Mouse (Mus musculus): Measurements from ENCODE around the gene Cryzl1. TPM values are rescaled to one million over a fixed set of nuclear protein-coding genes. Genes with fewer than 3 reads are reported as not detected.

The Cryzl1 gene
- polyA plus RNA-seq, 1 experiment from 2014 or later: 71.7 TPM

DNA sequence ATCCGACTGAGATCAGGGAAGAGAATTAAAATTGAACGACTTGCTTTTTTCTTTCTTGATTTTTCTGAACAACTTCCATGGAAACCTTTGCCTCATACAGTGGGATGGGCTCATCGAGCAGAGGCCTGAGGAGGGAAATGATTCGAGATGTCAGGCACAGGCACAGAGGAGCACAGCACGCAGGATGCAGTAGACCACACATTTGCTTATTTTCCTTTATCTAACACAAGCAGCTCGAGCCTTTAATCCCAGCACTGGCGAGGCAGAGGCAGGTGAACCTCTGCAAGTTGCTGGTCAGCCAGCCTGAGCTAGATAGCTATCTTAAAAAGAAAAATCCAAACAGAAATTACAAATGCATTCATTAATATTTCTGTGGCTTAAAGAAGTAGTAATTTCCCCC is 39.0 kb downstream of the Cryzl1 start:
- Histone ChIP-seq H3K9me3 (ENCODE audit: control insufficient read depth, low read length) (no peaks in the 10 kb centered on the region), H3K4me3 (ENCODE audit: low read depth, low read length) (no peak overlapping the region), H3K4me1 (ENCODE audit: control insufficient read depth, insufficient read depth, low read length) (no peaks in the 10 kb centered on the region), H3K4me2 (ENCODE audit: low read depth, severe bottlenecking) (peak overlapping the region; percentile 3; the same call in 1 of the 2 replicates), H3K36me3 (ENCODE audit: control insufficient read depth, insufficient read depth, low read length) (peaks cover 3% of the 10 kb centered on the region; the same call in 1 of the 2 replicates), H3K27me3 (ENCODE audit: control insufficient read depth, insufficient read depth, low read length) (no peaks in the 10 kb centered on the region), H3K27ac (replicated peaks; ENCODE audit: low read depth, low read length) (no peak overlapping the region), H3K9ac (ENCODE audit: low read length) (no peak overlapping the region)
- no peak for ATAC-seq (ENCODE audit: insufficient number of reproducible peaks, low FRiP score, low TSS enrichment, low read depth)
- 53% methylated on average over 7 of the region's 7 CpGs for WGBS
- no peak for DNase-seq (ENCODE audit: low spot score)

DNA sequence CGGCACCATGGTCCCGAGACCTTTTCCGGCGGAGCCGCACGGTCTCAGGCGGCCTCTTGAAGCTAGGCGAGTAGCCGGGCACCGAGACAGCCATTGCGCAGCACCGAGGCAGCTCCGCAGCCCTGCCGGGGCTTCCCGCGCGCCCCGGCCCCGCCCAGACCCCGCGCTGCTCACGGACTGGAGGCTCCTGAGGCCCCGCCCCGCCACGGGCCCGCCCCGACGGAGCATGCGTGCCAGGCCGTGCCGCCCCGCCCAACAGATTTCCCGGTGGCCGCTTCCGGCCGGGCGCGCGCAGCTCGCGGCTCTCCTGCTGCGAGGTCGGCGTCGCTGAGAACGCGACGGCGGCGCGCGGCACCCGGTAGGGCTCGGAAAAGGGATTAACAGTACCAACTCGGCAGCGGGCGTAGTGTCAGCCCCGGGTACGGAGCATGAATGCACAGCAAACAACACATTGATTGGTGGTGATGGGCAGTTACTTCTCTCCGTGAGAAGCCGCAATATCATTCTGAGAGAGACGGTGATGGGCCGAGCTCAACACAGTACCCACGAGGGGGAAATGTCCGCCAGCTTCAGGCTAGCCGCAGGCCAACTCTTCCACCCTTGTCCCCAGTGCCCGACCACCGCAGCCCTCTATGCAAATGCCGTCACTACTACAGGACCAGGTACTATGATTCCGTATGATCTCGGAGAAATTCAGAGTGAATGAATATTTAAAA is 40.0 kb downstream of the Cryzl1 start, which contains the start of gene Donson:
Donson (minus strand) TSS at position 152 of the 716 bp plus-strand sequence.
- ATAC-seq (ENCODE audit: insufficient number of reproducible peaks, low FRiP score, low TSS enrichment, low read depth): peak; percentile 98
- H3K9ac ChIP-seq (ENCODE audit: low read length): peak within 1 kb of the TSS; percentile 94

DNA sequence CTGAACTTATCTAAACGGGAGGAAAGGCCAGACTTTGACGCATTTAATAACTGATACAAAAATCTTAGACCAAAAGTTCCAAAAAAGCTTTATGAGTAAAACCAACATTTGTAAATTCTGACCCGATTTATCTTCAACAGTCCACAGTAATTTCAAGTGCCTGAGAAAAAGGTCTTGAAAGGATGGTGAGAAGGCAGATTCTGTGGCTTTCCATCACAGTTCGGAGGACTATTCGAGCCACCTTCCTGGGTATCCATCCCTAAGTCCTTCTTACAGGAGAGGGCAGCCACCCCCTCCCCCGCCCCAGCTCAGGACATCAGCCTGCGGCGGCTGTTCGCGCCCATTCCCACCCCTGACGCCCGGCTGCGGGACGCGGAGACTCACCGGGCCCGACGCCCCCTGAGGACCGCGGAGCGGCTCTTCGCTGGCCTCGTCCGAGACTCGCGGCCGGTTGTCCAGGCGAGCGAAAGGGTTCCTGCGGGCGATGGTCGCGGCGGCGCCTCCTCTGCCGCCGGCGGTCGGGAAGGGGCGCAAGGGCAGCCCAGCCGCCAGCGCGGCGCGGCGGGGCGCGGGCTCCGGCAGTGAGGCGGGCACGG is 40.7 kb downstream of the Cryzl1 start:
- H3K4me3 ChIP-seq (ENCODE audit: low read depth, low read length): peak overlapping the region; percentile 64
- no peak overlapping the region for H3K27ac ChIP-seq (replicated peaks; ENCODE audit: low read depth, low read length)
- peak overlapping the region; percentile 94 for H3K9ac ChIP-seq (ENCODE audit: low read length)
- peaks cover 6% of the 10 kb centered on the region for H3K36me3 ChIP-seq (ENCODE audit: control insufficient read depth, insufficient read depth, low read length)
- no peaks in the 10 kb centered on the region for H3K4me1 ChIP-seq (ENCODE audit: control insufficient read depth, insufficient read depth, low read length)
- ATAC-seq (ENCODE audit: insufficient number of reproducible peaks, low FRiP score, low TSS enrichment, low read depth) (peak; percentile 68), DNase-seq (ENCODE audit: low spot score) (no peak)
- 1% methylated on average over 41 of the region's 51 CpGs for WGBS
- H3K9me3 ChIP-seq (ENCODE audit: control insufficient read depth, low read length): no peaks in the 10 kb centered on the region
- no peaks in the 10 kb centered on the region for H3K27me3 ChIP-seq (ENCODE audit: control insufficient read depth, insufficient read depth, low read length)
- peak overlapping the region; percentile 76 for H3K4me2 ChIP-seq (ENCODE audit: low read depth, severe bottlenecking)

More for the DNA sequence above, 40.0 kb downstream of the Cryzl1 start, which contains the start of gene Donson:
- no peaks in the 10 kb centered on the region for H3K9me3 ChIP-seq (ENCODE audit: control insufficient read depth, low read length)
- H3K4me3 ChIP-seq (ENCODE audit: low read depth, low read length): peak within 1 kb of the TSS; percentile 64
- peaks cover 6% of the 10 kb centered on the region for H3K36me3 ChIP-seq (ENCODE audit: control insufficient read depth, insufficient read depth, low read length)
- under 1% methylated on average over 60 of the region's 71 CpGs for WGBS
- H3K27me3 ChIP-seq (ENCODE audit: control insufficient read depth, insufficient read depth, low read length): no peaks in the 10 kb centered on the region
- peak; percentile 93 for DNase-seq (ENCODE audit: low spot score)
- H3K4me1 ChIP-seq (ENCODE audit: control insufficient read depth, insufficient read depth, low read length): no peaks in the 10 kb centered on the region
- H3K27ac ChIP-seq (replicated peaks; ENCODE audit: low read depth, low read length): no peak within 1 kb of the TSS; the same call in 1 of the 2 replicates
- H3K4me2 ChIP-seq (ENCODE audit: low read depth, severe bottlenecking): peak within 1 kb of the TSS; percentile 76

DNA sequence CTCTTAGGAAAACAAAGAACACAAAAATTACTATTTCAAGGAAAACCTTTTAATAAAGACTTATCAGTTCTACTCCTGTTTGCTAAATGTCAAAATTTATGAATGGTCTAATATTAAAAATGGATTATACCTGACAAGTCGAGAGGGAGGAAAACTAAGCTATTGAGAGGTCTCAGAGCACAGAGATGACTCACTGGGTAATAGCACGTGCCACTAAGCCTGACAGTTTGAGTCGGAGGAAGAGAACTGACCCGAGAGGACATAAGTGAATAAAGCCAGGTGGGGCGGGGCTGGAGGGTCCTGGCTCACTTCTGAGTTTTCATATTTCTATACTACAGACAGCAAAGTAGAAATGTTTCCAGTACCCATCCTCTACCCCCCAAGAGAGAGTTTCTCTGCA is 42.4 kb downstream of the Cryzl1 start:
- WGBS: 87% methylated on average over 5 of the region's 5 CpGs
- Histone ChIP-seq H3K4me3 (ENCODE audit: low read depth, low read length) (no peak overlapping the region), H3K4me2 (ENCODE audit: low read depth, severe bottlenecking) (no peak overlapping the region), H3K27ac (replicated peaks; ENCODE audit: low read depth, low read length) (no peak overlapping the region), H3K9ac (ENCODE audit: low read length) (no peak overlapping the region), H3K36me3 (ENCODE audit: control insufficient read depth, insufficient read depth, low read length) (peaks cover 10% of the 10 kb centered on the region), H3K27me3 (ENCODE audit: control insufficient read depth, insufficient read depth, low read length) (no peaks in the 10 kb centered on the region), H3K9me3 (ENCODE audit: control insufficient read depth, low read length) (no peaks in the 10 kb centered on the region), H3K4me1 (ENCODE audit: control insufficient read depth, insufficient read depth, low read length) (no peaks in the 10 kb centered on the region)
- ATAC-seq (ENCODE audit: insufficient number of reproducible peaks, low FRiP score, low TSS enrichment, low read depth) (no peak), DNase-seq (ENCODE audit: low spot score) (no peak)

DNA sequence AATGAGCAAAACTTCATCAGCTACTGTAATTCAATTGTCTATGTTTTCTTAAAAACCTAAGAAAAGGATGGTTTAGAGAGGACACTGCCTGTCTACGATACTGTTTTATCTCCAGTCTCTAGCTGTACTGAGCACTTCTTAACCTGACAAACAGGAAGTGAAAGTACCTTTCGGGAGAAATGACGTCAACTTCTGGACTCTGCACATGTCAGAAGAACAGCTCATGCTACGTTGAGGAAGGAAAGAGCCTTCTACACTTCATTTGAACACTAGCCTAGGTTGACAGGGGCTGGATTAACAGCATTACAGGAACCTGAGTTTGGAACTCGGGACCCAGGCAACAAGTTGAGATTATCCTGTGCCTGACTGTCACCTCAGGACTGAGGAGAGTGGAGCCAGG is 43.2 kb downstream of the Cryzl1 start:
- no peak overlapping the region for H3K4me2 ChIP-seq (ENCODE audit: low read depth, severe bottlenecking)
- H3K27ac ChIP-seq (replicated peaks; ENCODE audit: low read depth, low read length): no peak overlapping the region
- no peaks in the 10 kb centered on the region for H3K27me3 ChIP-seq (ENCODE audit: control insufficient read depth, insufficient read depth, low read length)
- no peaks in the 10 kb centered on the region for H3K9me3 ChIP-seq (ENCODE audit: control insufficient read depth, low read length)
- DNase-seq (ENCODE audit: low spot score): no peak
- 89% methylated on average over 5 of the region's 5 CpGs for WGBS
- no peaks in the 10 kb centered on the region for H3K4me1 ChIP-seq (ENCODE audit: control insufficient read depth, insufficient read depth, low read length)
- no peak overlapping the region for H3K9ac ChIP-seq (ENCODE audit: low read length)
- H3K36me3 ChIP-seq (ENCODE audit: control insufficient read depth, insufficient read depth, low read length): peaks cover 14% of the 10 kb centered on the region
- no peak for ATAC-seq (ENCODE audit: insufficient number of reproducible peaks, low FRiP score, low TSS enrichment, low read depth)
- H3K4me3 ChIP-seq (ENCODE audit: low read depth, low read length): no peak overlapping the region

DNA sequence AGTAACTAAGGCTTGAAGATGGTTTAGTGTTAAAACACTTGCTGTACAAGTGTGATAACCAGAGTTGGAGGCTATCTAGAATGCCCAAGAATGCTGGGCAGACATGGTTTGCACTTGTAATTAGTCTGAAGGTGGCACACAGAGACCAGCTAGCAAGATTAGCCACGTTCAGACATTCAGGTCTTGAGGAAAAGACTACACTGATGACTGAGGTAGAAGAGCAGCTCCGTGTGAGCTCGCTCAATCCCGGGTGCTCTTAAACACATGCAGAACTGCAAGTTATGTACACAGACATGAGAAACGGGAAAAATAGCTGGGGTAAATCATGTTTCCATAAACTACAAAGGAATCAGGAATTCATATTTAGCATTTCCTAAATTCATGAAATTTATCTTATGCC is 48.1 kb downstream of the Cryzl1 start:
- no peak overlapping the region for H3K4me2 ChIP-seq (ENCODE audit: low read depth, severe bottlenecking)
- H3K4me3 ChIP-seq (ENCODE audit: low read depth, low read length): no peak overlapping the region
- 85% methylated on average over 5 of the region's 5 CpGs for WGBS
- H3K9ac ChIP-seq (ENCODE audit: low read length): no peak overlapping the region
- no peaks in the 10 kb centered on the region for H3K27me3 ChIP-seq (ENCODE audit: control insufficient read depth, insufficient read depth, low read length)
- DNase-seq (ENCODE audit: low spot score) (no peak), ATAC-seq (ENCODE audit: insufficient number of reproducible peaks, low FRiP score, low TSS enrichment, low read depth) (no peak)
- H3K9me3 ChIP-seq (ENCODE audit: control insufficient read depth, low read length): no peaks in the 10 kb centered on the region
- no peak overlapping the region for H3K27ac ChIP-seq (replicated peaks; ENCODE audit: low read depth, low read length)
- H3K4me1 ChIP-seq (ENCODE audit: control insufficient read depth, insufficient read depth, low read length): no peaks in the 10 kb centered on the region
- H3K36me3 ChIP-seq (ENCODE audit: control insufficient read depth, insufficient read depth, low read length): peaks cover 23% of the 10 kb centered on the region

DNA sequence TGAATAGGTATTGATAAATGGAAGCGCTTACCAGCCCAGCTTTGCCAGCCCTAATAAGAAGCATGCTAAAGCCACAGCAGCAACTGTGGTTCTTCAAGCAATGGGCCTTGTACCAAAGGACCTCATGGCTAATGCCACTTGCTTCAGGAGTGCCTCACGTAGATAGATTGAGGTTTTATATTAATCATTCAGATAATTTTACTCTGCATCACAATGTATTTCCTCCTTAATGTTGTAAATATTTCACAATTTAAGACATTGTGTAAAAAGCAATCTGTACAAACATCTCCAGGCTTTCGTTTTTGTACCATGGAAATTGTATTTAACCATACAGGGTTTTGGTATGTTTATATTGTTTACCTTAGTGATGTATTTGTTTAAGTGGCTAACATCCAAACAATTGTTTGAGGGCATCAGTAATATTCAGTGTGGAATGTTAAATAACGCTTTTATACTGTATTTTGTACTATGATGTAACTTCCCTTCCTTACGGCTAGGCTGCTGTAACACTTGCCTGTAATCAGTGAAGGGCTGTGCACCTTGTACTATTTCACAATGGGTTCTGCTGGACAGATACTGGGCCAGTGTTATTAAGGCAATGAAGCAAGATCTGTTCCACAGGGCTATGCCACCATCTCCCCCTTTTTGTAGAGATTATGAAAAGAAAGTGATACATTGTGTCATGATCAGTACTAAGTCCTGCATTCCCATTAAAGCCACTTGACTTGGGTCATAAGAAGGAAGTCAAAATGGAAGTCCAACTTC is 50.4 kb downstream of the Cryzl1 start:
- no peak for DNase-seq (ENCODE audit: low spot score)
- Histone ChIP-seq H3K36me3 (ENCODE audit: control insufficient read depth, insufficient read depth, low read length) (peaks cover 27% of the 10 kb centered on the region), H3K9me3 (ENCODE audit: control insufficient read depth, low read length) (no peaks in the 10 kb centered on the region), H3K4me3 (ENCODE audit: low read depth, low read length) (no peak overlapping the region), H3K4me2 (ENCODE audit: low read depth, severe bottlenecking) (no peak overlapping the region), H3K27me3 (ENCODE audit: control insufficient read depth, insufficient read depth, low read length) (no peaks in the 10 kb centered on the region), H3K27ac (replicated peaks; ENCODE audit: low read depth, low read length) (no peak overlapping the region), H3K4me1 (ENCODE audit: control insufficient read depth, insufficient read depth, low read length) (no peaks in the 10 kb centered on the region), H3K9ac (ENCODE audit: low read length) (no peak overlapping the region)
- 90% methylated on average over 5 of the region's 5 CpGs for WGBS
- no peak for ATAC-seq (ENCODE audit: insufficient number of reproducible peaks, low FRiP score, low TSS enrichment, low read depth)

DNA sequence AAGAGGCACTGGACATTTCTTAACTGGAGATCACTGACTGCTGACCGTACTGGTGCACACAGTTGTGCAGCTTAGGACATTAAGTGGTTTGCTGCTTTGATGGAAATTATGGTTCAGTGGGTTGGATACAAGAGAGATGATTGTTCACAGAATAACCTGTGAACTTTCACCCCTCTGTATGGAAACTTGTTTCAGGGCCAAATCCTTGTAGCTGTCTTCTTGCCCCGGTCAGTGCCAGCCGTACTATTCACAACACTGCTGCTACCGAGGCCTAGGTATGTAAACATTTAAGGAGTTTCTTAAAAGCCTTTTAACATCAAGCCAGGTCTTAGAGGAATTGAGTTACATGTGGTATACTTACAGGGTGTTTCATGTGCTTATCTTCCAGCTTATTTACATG is 54.3 kb downstream of the Cryzl1 start:
- no peak for ATAC-seq (ENCODE audit: insufficient number of reproducible peaks, low FRiP score, low TSS enrichment, low read depth)
- H3K4me3 ChIP-seq (ENCODE audit: low read depth, low read length): no peak overlapping the region

More for the DNA sequence above, 54.3 kb downstream of the Cryzl1 start:
- Histone ChIP-seq H3K4me1 (ENCODE audit: control insufficient read depth, insufficient read depth, low read length) (no peaks in the 10 kb centered on the region), H3K9ac (ENCODE audit: low read length) (no peak overlapping the region), H3K27me3 (ENCODE audit: control insufficient read depth, insufficient read depth, low read length) (no peaks in the 10 kb centered on the region), H3K4me2 (ENCODE audit: low read depth, severe bottlenecking) (no peak overlapping the region), H3K36me3 (ENCODE audit: control insufficient read depth, insufficient read depth, low read length) (peaks cover 36% of the 10 kb centered on the region), H3K9me3 (ENCODE audit: control insufficient read depth, low read length) (no peaks in the 10 kb centered on the region), H3K27ac (replicated peaks; ENCODE audit: low read depth, low read length) (no peak overlapping the region)
- DNase-seq (ENCODE audit: low spot score): no peak
- 93% methylated on average over 4 of the region's 4 CpGs for WGBS

Data from limb, embryonic 11.5 days (tissue).